Mouse (Mus musculus): Measurements from ENCODE around the gene Fgfr4.

Fgfr4 gene

DNA sequence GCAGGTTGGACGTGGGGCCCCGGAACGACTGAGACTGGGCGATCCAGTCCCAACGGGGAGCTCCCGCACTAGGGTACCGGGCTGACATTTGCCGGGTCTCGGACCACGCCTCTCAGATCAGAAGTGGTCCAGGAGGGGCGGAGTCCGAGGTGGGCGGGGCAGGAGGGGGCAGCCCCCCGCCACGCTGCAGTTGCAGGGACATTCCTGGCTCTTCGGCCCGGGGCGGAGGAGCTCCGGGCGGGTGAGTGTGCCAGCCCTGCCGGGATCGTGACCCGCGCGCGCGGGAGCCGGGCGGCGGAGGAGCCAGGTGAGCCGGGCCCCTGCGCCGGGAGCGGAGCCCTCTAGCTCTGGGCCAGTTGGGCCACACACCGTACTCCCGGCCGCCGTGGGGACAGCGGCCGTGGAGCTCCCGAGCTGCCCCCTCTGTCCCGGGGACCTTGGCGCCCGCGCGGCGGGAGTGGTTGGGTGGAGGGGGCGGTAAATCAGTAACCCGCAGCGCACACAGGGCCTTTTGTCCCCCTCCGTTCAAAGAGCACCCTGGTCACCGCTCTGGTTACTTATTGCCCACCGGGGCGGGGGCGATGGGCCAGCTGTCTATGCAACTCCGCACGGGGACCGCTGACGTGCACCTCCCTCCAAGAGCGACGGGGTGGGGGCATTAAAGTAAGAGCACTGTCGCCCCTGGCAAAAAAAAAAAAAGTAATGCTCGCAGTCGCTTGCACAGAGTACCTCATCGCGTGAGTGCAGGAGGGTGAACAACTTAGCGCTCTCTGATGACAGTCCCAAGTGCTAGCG, at the start of gene Fgfr4:
TSS of gene Fgfr4 (plus strand) at position 20 of the 795 bp plus-strand sequence.
- no peak for TF ChIP-seq GATA4 (IDR thresholded peaks at IDR 0.05; ENCODE audit: insufficient replicate concordance, low read length)

GRCm38 (mm10) chr13:55103351-55103750, 49.1 kb upstream of the Fgfr4 start:
- no peak for TF ChIP-seq GATA4 (IDR thresholded peaks at IDR 0.05; ENCODE audit: insufficient replicate concordance, low read length)

DNA sequence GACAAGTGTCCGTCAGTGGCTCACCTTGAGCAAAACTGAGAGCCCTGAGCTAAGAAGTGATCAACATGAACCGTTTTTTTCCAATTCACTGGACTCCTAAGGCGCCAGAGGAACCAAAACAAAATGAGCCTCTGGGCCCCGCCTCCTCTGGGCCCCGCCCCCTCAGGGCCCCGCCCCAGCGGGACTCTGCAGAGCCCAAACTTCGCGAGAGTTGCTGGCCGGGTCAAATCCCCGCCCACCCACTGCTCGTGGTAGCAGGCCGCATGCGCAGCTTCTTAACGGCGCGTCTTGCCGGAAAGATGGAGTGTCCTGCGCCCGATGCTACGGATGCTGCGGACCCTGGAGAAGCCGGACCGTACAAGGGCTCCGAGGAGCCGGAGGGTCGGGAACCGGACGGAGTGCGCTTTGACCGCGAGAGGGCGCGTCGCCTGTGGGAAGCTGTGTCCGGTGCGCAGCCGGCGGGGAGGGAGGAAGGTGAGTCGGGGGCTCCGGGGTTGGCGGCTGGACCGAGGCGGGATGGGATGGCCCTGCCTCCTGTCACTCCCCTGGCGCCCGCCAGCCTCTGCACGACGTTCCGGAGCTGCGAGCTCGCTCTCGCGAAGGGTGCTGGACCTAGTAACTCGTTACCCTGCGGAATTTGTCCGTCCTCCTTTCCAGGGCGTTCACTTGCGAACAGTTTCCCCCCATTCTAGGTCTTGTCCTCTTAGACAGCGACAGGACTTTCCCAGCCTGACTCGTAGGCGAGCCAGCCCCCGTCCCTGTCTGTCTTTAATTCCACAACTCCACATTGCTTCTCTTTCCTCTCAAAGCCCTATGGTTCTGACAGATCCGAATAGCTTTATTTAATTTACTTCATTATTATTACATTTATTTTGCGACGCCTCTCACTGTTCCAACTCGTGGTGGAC, 47.1 kb upstream of the Fgfr4 start, which contains the start of gene Zfp346:
TSS of gene Zfp346 (plus strand) at position 267 of the 908 bp plus-strand sequence.
- no peak for TF ChIP-seq GATA4 (IDR thresholded peaks at IDR 0.05; ENCODE audit: insufficient replicate concordance, low read length)

DNA sequence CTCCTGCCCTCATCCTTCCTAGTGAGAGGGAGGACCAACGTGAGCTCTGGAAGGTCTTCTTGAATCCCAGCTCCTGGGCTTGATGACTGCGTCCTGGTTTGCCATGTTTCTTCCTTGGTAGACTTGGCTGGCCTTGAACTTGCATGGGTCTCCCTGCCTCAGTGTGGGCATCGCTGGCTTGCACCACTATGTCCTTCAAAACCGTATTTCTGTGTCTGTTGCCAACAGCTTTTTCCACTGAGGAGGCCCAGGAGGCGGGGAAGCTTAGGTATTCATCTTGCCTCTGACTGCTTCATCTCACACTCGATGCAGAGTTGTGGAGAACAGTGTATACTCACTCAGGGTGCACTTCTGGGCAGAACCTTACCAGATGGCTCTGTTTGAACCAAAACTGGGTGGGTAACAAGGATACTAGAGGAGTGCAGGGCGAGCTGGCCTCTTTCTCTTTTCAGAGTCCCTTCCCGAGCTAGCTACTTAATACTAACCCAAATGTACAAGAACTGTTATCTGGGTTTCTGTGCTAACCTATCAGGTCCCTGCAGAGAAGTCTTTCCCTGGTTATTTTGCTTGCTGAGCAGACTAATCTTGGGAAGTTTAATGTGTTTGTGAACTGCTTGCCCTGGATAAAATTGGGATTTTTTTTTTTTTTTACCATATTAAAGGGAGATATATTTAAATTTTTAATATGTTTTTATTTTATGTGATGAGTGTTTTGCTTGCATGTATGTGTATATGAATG, 46.3 kb upstream of the Fgfr4 start:
- no peak for TF ChIP-seq GATA4 (IDR thresholded peaks at IDR 0.05; ENCODE audit: insufficient replicate concordance, low read length)

GRCm38 (mm10) chr13:55107116-55107515, 45.3 kb upstream of the Fgfr4 start:
- no peak for TF ChIP-seq GATA4 (IDR thresholded peaks at IDR 0.05; ENCODE audit: insufficient replicate concordance, low read length)

GRCm38 (mm10) chr13:55107694-55108093, 44.7 kb upstream of the Fgfr4 start:
- no peak for TF ChIP-seq GATA4 (IDR thresholded peaks at IDR 0.05; ENCODE audit: insufficient replicate concordance, low read length)

GRCm38 (mm10) chr13:55114375-55114774, 38.1 kb upstream of the Fgfr4 start:
- no peak for TF ChIP-seq GATA4 (IDR thresholded peaks at IDR 0.05; ENCODE audit: insufficient replicate concordance, low read length)

- no peak for TF ChIP-seq GATA4 (IDR thresholded peaks at IDR 0.05; ENCODE audit: insufficient replicate concordance, low read length)
These were observed 27.5 kb upstream of the Fgfr4 start for GRCm38 (mm10) chr13:55124903-55125302.

GRCm38 (mm10) chr13:55133448-55133847, 19.0 kb upstream of the Fgfr4 start, which contains the start of gene Gm17617:
TSS of gene Gm17617 (minus strand) at chr13:55133548.
- TF ChIP-seq GATA4 (IDR thresholded peaks at IDR 0.05; ENCODE audit: insufficient replicate concordance, low read length) = no peak

DNA sequence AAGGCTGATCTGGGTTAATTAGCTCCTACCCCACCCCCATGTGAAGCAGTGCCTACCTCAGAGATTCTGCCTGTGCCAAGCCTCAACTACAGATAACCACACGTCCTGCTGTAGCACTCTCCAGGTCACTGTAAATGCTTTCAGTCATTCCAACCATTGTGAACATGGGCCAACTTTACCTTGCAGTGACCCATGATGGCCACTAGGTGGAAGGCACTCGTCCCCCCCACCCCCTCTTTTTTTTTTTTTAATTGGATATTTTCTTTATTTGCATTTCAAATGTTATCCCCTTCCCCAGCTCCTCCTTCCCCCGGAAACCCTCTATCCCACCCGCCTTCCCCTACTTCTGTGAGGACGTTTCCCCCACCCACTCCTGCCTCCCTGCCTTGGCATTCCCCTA, 17.1 kb upstream of the Fgfr4 start:
- TF ChIP-seq GATA4 (IDR thresholded peaks at IDR 0.05; ENCODE audit: insufficient replicate concordance, low read length) = no peak

DNA sequence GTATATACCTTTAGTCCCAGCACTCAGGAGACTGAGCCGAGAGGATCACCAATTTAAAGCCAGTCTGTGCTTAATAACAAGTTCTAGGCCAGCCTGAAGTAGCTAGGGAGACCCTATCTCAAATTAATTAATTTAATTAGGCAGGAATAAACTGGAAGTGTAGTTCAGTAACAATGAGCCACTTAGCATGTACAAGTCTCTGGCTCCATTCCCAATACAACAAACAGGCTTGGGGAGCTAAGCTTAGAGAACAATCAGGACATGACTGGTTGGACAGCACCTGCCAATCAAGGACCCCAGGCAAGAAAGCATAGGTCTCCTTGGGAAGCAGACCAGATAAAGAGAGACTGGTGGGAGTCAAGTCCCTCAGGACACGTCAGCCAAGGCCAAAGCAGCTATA, 12.2 kb upstream of the Fgfr4 start:
- TF ChIP-seq GATA4 (IDR thresholded peaks at IDR 0.05; ENCODE audit: insufficient replicate concordance, low read length) = no peak

DNA sequence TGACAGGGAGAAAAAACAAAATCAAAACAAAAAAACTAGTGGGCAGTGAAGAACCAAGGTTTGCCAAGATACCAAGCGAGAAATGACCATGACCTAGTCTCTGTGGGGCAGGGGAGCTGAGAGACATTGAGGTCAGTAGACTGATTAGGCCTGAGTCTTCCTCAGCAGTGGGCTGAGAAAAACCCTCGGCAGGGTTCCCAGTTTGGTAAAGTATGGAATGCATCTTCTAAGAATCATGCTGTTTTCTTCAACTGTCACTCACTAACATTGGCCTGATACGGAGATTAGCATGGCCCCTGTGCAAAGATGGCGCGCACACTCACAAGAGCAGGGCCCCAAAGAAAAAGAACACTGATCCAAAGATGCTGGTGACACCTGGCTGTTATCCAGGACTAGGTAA, 1.5 kb downstream of the Fgfr4 start:
- no peak for TF ChIP-seq GATA4 (IDR thresholded peaks at IDR 0.05; ENCODE audit: insufficient replicate concordance, low read length)

DNA sequence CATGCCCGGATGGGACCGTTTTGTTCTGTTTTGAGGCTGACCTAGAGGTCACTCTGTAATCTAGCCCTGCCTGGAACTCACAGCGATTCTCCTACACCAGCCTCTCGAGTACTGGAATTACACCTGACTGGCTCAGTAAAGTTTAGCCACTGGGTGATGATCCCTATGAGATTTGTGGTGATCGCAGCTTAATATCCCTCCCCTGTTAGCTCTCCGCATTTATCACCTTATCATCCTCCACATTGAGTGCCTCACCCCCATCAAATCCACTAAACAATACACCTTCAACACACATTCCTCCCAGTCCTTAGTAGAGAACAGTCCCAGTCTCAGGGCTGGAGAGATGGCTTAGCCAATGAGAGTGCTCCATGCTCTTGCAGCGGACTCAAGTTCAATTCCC, 9.9 kb downstream of the Fgfr4 start:
- no peak for TF ChIP-seq GATA4 (IDR thresholded peaks at IDR 0.05; ENCODE audit: insufficient replicate concordance, low read length)

- TF ChIP-seq GATA4 (IDR thresholded peaks at IDR 0.05; ENCODE audit: insufficient replicate concordance, low read length) = no peak
These were observed 11.1 kb downstream of the Fgfr4 start for GRCm38 (mm10) chr13:55163553-55163952.

- TF ChIP-seq GATA4 (IDR thresholded peaks at IDR 0.05; ENCODE audit: insufficient replicate concordance, low read length) = no peak
These were observed 13.4 kb downstream of the Fgfr4 start for GRCm38 (mm10) chr13:55165831-55166339.
